ENCODE assay signal across 17 mouse cellular contexts in genomic region chr2:149305553-149305952, GRCm38 (mm10).
"Had no signal": no experiment of that assay in that cellular context is flagged by ENCODE, and none has a peak within 500 bp of the region (broad histone marks: within the 10 kb centered on the region; RNA-seq: fewer than 3 reads in every experiment).

No protein-coding gene starts in this region.

- H3K9ac ChIP-seq: neural tube, embryonic 12.5 days; neural tube, embryonic 13.5 days; neural tube, embryonic 15.5 days; stomach, embryonic 15.5 days had no signal

- H3K36me3 ChIP-seq: neural tube, embryonic 12.5 days; neural tube, embryonic 13.5 days; neural tube, embryonic 15.5 days; stomach, embryonic 15.5 days had no signal

- DNase-seq: retina, postnatal 1 day; right cerebral cortex, adult 18-20 months; right cerebral cortex, postnatal 14 days; right cerebral cortex, postnatal 25 days; right cerebral cortex, postnatal 4 days; spleen, adult 18-20 months; thymus, adult 18-20 months; thymus, adult 2 months; thymus, postnatal 14 days; thymus, postnatal 25 days; thymus, postnatal 36 days; thymus, postnatal 4 days had no signal

- H3K4me3 ChIP-seq: neural tube, embryonic 12.5 days; neural tube, embryonic 13.5 days; neural tube, embryonic 15.5 days; stomach, embryonic 15.5 days had no signal

- H3K4me1 ChIP-seq: neural tube, embryonic 12.5 days; neural tube, embryonic 13.5 days; neural tube, embryonic 15.5 days; stomach, embryonic 15.5 days had no signal

- H3K27me3 ChIP-seq: neural tube, embryonic 12.5 days; neural tube, embryonic 13.5 days; neural tube, embryonic 15.5 days; stomach, embryonic 15.5 days had no signal

- H3K27ac ChIP-seq: neural tube, embryonic 12.5 days; neural tube, embryonic 13.5 days; neural tube, embryonic 15.5 days; stomach, embryonic 15.5 days; stomach, postnatal 0 days had no signal
